Mouse (Mus musculus) C2C12 (cell line): Measurements from ENCODE around the gene Nod1. TPM values are rescaled to one million over a fixed set of nuclear protein-coding genes. Genes with fewer than 3 reads are reported as not detected.

Experiments
- H3K27me3 ChIP-seq: one replicate; pipeline ENCODE4 v1.6.1; 2011; ENCODE audit not compliant: control insufficient read depth, insufficient read depth, insufficient read length
- H3K36me3 ChIP-seq: one replicate; pipeline ENCODE4 v1.6.1; 2011; ENCODE audit not compliant: control insufficient read depth, insufficient read depth
- H3K4me3 ChIP-seq: one replicate; pipeline ENCODE4 v1.5.1; 2011; ENCODE audit warnings: mild to moderate bottlenecking, control low read depth; ENCODE audit not compliant: poor library complexity, insufficient read depth, severe bottlenecking
- H3K79me2 ChIP-seq: one replicate; pipeline ENCODE4 v1.6.1; 2011; ENCODE audit not compliant: control insufficient read depth, insufficient read depth
- H3K79me3 ChIP-seq: one replicate; pipeline ENCODE4 v1.6.1; 2011; ENCODE audit warnings: low read depth, control low read depth
- H3ac ChIP-seq: one replicate; pipeline ENCODE3; 2011; ENCODE audit warnings: low read depth; ENCODE audit not compliant: control insufficient read depth, insufficient read length
- CEBPB ChIP-seq: IDR thresholded peaks from one replicate; pipeline ENCODE4 v1.6.1; 2011; ENCODE audit warnings: low read depth, mild to moderate bottlenecking, control low read depth, moderate library complexity
- CTCF ChIP-seq: IDR thresholded peaks from one replicate; pipeline ENCODE4 v1.5.1; 2011; ENCODE audit not compliant: control insufficient read depth, insufficient read depth, insufficient read length
- FOSL1 ChIP-seq: IDR thresholded peaks from one replicate; pipeline ENCODE4 v1.8.0; 2011; ENCODE audit warnings: mild to moderate bottlenecking, low read length; ENCODE audit not compliant: poor library complexity, insufficient read depth, severe bottlenecking
- MAX ChIP-seq: IDR thresholded peaks from one replicate; pipeline ENCODE4 v1.6.1; 2011; ENCODE audit warnings: mild to moderate bottlenecking, control low read depth
- MYOD1 ChIP-seq: IDR thresholded peaks from one replicate; pipeline ENCODE4 v1.6.1; 2011; ENCODE audit warnings: low read depth; ENCODE audit not compliant: control insufficient read depth, insufficient read length
- MYOG ChIP-seq: IDR thresholded peaks from one replicate; pipeline ENCODE4 v1.6.1; 2011; ENCODE audit not compliant: control insufficient read depth, insufficient read length; ENCODE audit errors: extremely low read depth
- USF1 ChIP-seq: IDR thresholded peaks from one replicate; pipeline ENCODE4 v1.6.1; 2011; ENCODE audit warnings: low read depth, mild to moderate bottlenecking, control low read depth, moderate library complexity
- polyA plus RNA-seq: library from polyadenylated mRNA; unstranded; fragments of >200 nt; fragmentation: generic; extraction: Trizol; gene quantifications from one replicate; pipeline ENCODE4 v1.2.1, GENCODE M21; 2012; ENCODE audit warnings: missing spikeins

Nod1 gene
- polyA plus RNA-seq, 1 experiment = 1.1 TPM

- peaks cover under 1% of the 10 kb centered on the region for H3K36me3 ChIP-seq
These were observed 89.0 kb downstream of the Nod1 start for GRCm38 (mm10) chr6:54883424-54883823.

GRCm38 (mm10) chr6:54880086-54880485, 92.3 kb downstream of the Nod1 start:
- peaks cover 3% of the 10 kb centered on the region for H3K36me3 ChIP-seq
- no peaks in the 10 kb centered on the region for H3K79me2 ChIP-seq
- no peak overlapping the region for H3K4me3 ChIP-seq
- H3K79me3 ChIP-seq = no peaks in the 10 kb centered on the region
- H3ac ChIP-seq = no peak overlapping the region
- no peak for TF ChIP-seq MAX
- TF ChIP-seq USF1 = no peak
- no peak for TF ChIP-seq CTCF
- TF ChIP-seq MYOD1 = no peak
- no peaks in the 10 kb centered on the region for H3K27me3 ChIP-seq

More at GRCm38 (mm10) chr6:54883424-54883823, 89.0 kb downstream of the Nod1 start:
- Histone ChIP-seq H3K79me3 (no peaks in the 10 kb centered on the region), H3ac (no peak overlapping the region), H3K27me3 (no peaks in the 10 kb centered on the region), H3K4me3 (no peak overlapping the region), H3K79me2 (no peaks in the 10 kb centered on the region)
- TF ChIP-seq CTCF (no peak), MYOG (no peak), MYOD1 (no peak), MAX (no peak), FOSL1 (no peak), CEBPB (no peak), USF1 (no peak)

- no peak overlapping the region for H3K4me3 ChIP-seq
- H3K27me3 ChIP-seq = no peaks in the 10 kb centered on the region
- H3K79me2 ChIP-seq = no peaks in the 10 kb centered on the region
- H3K79me3 ChIP-seq = no peaks in the 10 kb centered on the region
- H3K36me3 ChIP-seq = peaks cover 3% of the 10 kb centered on the region
- TF ChIP-seq USF1 = no peak
- no peak for TF ChIP-seq CEBPB
- TF ChIP-seq MAX = no peak
- no peak for TF ChIP-seq MYOG
- no peak for TF ChIP-seq CTCF
- TF ChIP-seq FOSL1 = no peak
- TF ChIP-seq MYOD1 = no peak
- H3ac ChIP-seq = no peak overlapping the region
These were observed 93.9 kb downstream of the Nod1 start for GRCm38 (mm10) chr6:54878546-54878945.

GRCm38 (mm10) chr6:54877651-54878050, 94.8 kb downstream of the Nod1 start:
- no peak for TF ChIP-seq MYOG
- no peak for TF ChIP-seq MYOD1
- TF ChIP-seq USF1 = no peak
- TF ChIP-seq CTCF = no peak
- TF ChIP-seq MAX = no peak
- TF ChIP-seq CEBPB = no peak
- Histone ChIP-seq H3K4me3 (no peak overlapping the region), H3K27me3 (no peaks in the 10 kb centered on the region), H3K79me2 (peaks cover under 1% of the 10 kb centered on the region), H3K36me3 (peaks cover 3% of the 10 kb centered on the region), H3K79me3 (no peaks in the 10 kb centered on the region), H3ac (no peak overlapping the region)

GRCm38 (mm10) chr6:54876782-54877181, 95.6 kb downstream of the Nod1 start:
- H3K79me2 ChIP-seq = peaks cover 5% of the 10 kb centered on the region
- H3K79me3 ChIP-seq = no peaks in the 10 kb centered on the region
- H3K4me3 ChIP-seq = no peak overlapping the region
- TF ChIP-seq MYOD1 = no peak
- no peak for TF ChIP-seq USF1
- TF ChIP-seq FOSL1 = no peak
- TF ChIP-seq CEBPB = no peak
- no peak for TF ChIP-seq CTCF
- H3K27me3 ChIP-seq = no peaks in the 10 kb centered on the region
- H3K36me3 ChIP-seq = peaks cover 3% of the 10 kb centered on the region
- H3ac ChIP-seq = no peak overlapping the region

Other genes with a start within 250 kb of the Nod1 start
- gene Znrf2, start 155.7 kb downstream of the Nod1 start, polyA plus RNA-seq = 3.1 TPM
- gene Ggct, start 20.3 kb upstream of the Nod1 start, polyA plus RNA-seq = 5.7 TPM
- gene Gars, start 65.4 kb upstream of the Nod1 start, polyA plus RNA-seq = 204 TPM
- gene Crhr2, start 160.4 kb upstream of the Nod1 start, polyA plus RNA-seq = 0.01 TPM
- not detected for gene Inmt, start 202.4 kb upstream of the Nod1 start, polyA plus RNA-seq
- 2.6 TPM for gene Mindy4, start 230.8 kb upstream of the Nod1 start, polyA plus RNA-seq